Mouse (Mus musculus) B cell, adult 62 days (primary cell): ENCODE measurements around the gene Ces4a. TPM values are rescaled to one million over a fixed set of nuclear protein-coding genes. Genes with fewer than 3 reads are reported as not detected.

Experiments used
- total RNA-seq: library from RNA; stranded (reverse); gene quantifications from 4 replicates; pipeline ENCODE4 v1.2.4, GENCODE M21; 2023

The Ces4a gene
- total RNA-seq: not detected in 4 replicates

DNA sequence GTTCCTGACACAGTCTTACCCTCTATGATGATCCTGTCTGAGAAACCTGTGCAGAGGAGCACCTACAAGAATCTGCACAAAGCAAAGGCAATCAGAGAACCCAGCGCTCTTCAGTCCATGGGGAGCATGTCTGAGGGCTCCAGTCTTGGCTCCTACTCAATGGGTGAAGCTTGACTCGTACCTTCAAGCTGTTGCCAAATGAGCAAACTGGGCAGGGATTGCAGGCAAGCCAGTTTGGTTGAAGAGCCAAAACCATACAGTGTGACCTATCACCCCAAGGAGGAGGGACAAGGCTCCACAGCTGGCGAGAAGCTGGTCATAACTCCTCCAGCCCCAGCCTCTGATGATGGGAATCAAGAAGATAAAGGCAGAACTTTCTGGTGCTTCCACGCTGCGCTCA lies at the start of gene Ces4a:
Gene Ces4a, plus strand, starts transcription at position 292 of the 400 bp plus-strand sequence.

DNA sequence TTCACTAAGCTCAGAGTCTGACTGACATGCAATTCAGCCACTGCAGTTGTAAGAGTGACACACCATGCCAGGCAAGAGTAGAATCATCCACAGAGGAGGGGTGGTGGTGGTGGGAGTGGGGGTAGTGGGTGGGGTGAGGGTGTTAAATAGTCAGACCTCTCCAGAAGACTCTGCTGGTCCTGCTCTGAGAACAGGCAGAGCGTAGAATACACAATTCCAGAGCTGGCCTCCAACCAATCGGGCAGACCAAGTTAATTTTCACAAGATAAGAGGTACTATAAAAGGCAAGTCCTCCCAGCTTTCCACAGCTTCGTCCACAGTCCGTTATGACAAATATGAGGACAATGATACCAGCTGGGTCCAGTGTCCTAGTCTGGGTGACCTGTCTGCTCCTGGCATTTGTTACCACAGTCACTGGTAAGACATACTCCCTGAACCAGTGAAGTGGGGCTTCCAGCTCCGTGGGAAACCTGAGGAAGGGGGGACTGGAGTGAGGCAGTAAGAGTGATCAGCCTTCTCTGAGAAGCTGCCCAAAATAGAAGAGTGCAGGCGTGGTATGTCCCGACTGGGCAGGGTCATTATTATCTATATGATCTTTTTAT lies 48.0 kb upstream of the Ces4a start, which contains the start of gene Ces3b:
Gene Ces3b, plus strand, starts transcription at position 305 of the 602 bp plus-strand sequence.

DNA sequence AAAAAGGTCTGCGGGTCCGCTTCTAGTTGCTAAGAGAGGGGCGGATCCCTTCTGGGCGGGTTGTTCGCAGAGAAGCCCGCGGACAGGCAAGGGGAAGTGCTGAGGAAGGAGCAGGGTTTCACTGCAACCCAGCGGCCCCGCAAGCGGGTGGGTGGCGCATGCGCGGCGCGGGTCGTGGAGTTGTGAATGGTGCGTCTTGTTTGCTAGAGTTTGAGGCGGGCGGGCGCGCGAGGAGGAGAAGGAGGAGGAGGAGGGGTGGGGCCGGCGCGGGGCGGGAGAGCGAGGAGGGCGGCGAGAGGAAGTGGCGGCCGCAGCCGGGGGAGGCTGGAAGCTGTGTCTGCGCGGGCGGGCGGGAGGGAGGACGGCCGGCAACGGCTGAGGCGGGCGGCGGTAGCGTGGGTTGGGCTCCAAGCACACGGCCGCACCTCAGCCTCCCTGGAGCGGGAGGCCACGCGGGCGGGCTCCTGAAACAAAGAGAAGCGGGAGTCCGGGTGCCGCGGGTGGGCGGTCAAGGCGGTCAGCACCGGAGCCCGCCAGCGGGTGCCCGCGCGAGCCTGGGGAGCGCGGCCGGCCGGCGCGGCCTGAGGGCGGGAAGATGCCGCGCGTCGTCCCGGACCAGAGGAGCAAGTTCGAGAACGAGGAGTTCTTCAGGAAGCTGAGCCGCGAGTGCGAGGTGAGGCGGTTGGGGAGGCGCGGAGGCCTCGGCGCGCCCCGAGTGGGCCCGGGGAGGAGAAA lies 38.9 kb downstream of the Ces4a start, which contains the start of gene Cbfb:
Gene Cbfb, plus strand, starts transcription at position 294 of the 735 bp plus-strand sequence.

Other genes starting within 250 kb of the Ces4a start
- not detected in 4 replicates for gene Ces2e, start 205.5 kb upstream of the Ces4a start, total RNA-seq
- not detected in 4 replicates for gene Ces2f, start 184.4 kb upstream of the Ces4a start, total RNA-seq
- 0.19 TPM in 1 of 4 replicates, not detected in the others for gene Ces2g, start 170.1 kb upstream of the Ces4a start, total RNA-seq
- gene Ces2h, start 130.9 kb upstream of the Ces4a start, total RNA-seq: not detected in 4 replicates
- not detected in 4 replicates for gene Ces3a, start 83.2 kb upstream of the Ces4a start, total RNA-seq
- not detected in 4 replicates for gene Ces3b, start 48.0 kb upstream of the Ces4a start, total RNA-seq
- gene Cbfb, start 38.9 kb downstream of the Ces4a start, total RNA-seq: 87.1 to 101 TPM (median 95.3 TPM) in 4 replicates
- gene D230025D16Rik, start 93.3 kb downstream of the Ces4a start, total RNA-seq: 21.4 to 26.3 TPM (median 23.4 TPM) in 4 replicates
- 0.32 to 1.0 TPM (median 0.69 TPM) in 4 replicates for gene B3gnt9, start 123.4 kb downstream of the Ces4a start, total RNA-seq
- 18.1 to 24.4 TPM (median 22.1 TPM) in 4 replicates for gene Tradd, start 132.8 kb downstream of the Ces4a start, total RNA-seq
- gene Fbxl8, start 132.8 kb downstream of the Ces4a start, total RNA-seq: 6.0 to 8.5 TPM (median 7.7 TPM) in 4 replicates
- 0.33 to 1.2 TPM (median 0.77 TPM) in 4 replicates for gene Hsf4, start 138.0 kb downstream of the Ces4a start, total RNA-seq
- not detected in 4 replicates for gene Nol3, start 144.3 kb downstream of the Ces4a start, total RNA-seq
- 5.1 to 7.3 TPM (median 6.5 TPM) in 4 replicates for gene 4931428F04Rik, start 158.1 kb downstream of the Ces4a start, total RNA-seq
- gene Exoc3l, start 164.3 kb downstream of the Ces4a start, total RNA-seq: 0.79 to 2.5 TPM (median 1.5 TPM) in 4 replicates
- 87.8 to 93.0 TPM (median 91.1 TPM) in 4 replicates for gene E2f4, start 165.9 kb downstream of the Ces4a start, total RNA-seq
- 3.2 to 5.9 TPM (median 4.1 TPM) in 4 replicates for gene Elmo3, start 173.8 kb downstream of the Ces4a start, total RNA-seq
- 6.0 to 7.9 TPM (median 7.3 TPM) in 4 replicates for gene Lrrc29, start 194.5 kb downstream of the Ces4a start, total RNA-seq
- gene Tmem208, start 194.6 kb downstream of the Ces4a start, total RNA-seq: 24.2 to 30.2 TPM (median 26.9 TPM) in 4 replicates
- 31.0 to 37.3 TPM (median 34.9 TPM) in 4 replicates for gene Fhod1, start 216.2 kb downstream of the Ces4a start, total RNA-seq
- gene Slc9a5, start 217.0 kb downstream of the Ces4a start, total RNA-seq: 1.5 to 2.0 TPM (median 1.8 TPM) in 4 replicates
- gene Plekhg4, start 241.5 kb downstream of the Ces4a start, total RNA-seq: not detected in 4 replicates